Mouse (Mus musculus): ENCODE results near the gene Tmem41a.

DNA sequence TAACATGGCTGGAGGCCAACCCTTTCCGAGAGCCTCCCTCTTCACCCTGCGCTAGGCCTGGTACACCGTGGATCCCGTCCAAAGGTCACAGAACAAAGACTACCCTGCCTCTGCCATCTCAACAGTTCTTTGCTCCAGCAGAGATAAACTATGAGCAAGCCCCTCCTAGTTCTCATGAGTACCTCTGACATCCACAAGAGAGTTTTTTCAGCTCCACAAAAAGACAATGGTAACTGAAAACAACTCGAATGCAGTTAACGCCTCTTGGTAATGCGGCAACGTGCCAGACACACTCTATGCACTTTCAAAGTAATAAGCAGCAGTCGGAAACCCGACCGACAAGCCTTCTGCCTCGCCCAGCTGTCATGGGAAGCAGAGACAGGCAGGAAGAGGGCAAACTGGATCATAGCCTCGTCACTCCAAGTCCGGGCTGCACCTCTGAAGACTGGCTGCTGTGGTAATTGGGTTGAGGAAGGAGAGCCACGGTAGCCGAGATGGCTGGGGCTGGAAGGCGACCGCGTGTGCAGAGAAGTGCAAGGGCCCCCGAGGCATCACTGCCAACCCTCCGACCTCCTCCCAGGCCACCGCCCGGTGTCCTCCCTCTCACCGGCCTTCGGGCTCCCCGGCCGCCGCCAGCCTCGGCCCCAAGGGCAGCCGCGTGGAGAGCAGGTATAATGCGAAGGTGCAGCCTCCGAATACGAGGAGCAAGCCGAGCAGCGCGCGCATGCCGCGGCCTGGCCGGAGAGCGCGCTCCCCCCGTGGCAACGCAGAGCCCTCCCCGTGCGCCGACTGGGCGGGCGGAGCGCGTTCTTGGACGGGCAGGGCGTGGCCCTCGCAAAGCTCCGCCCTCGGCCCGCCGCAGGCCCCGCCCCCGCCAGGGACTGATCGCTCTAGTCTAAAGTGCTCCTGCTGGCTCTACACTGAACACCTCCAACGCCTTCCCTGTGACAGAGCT lies at the start of gene Tmem41a:
- peak; percentile 79 for TF ChIP-seq POLR2A (IDR thresholded peaks at IDR 0.05; ENCODE audit: insufficient read depth, low read length)
- TF ChIP-seq CTCF (IDR thresholded peaks at IDR 0.05; ENCODE audit: low read depth, low read length), result no peak
